Mouse (Mus musculus) forelimb bud, embryonic 11.5 days (tissue): ENCODE data around the gene 4930516K23Rik.

Experiments
- DNase-seq: peaks from one replicate; pipeline ENCODE4 v3.0.0-alpha.2; 2012; ENCODE audit warnings: low read depth, low spot score

Gene 4930516K23Rik

DNA sequence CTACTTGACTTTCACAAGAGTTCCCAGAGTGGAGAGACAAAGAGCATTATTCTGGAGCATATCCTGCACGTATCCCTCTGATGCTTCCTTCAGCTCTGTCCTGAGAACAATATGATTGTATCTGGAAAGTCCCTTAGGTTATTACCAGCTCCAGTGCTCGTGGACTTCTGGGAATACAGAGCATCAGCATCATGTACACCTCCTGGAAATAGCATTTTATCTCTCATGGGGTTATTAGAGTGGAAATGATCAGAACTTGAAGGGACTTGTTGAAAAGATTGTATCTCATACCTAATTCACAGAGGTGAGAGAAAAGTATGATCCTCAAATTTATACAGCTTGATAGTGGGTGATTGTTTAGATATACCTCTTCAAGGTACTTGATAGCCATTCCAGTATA lies at the start of gene 4930516K23Rik:
Gene 4930516K23Rik (minus strand): TSS at position 101 of the 400 bp plus-strand sequence.
- DNase-seq: no peak

DNA sequence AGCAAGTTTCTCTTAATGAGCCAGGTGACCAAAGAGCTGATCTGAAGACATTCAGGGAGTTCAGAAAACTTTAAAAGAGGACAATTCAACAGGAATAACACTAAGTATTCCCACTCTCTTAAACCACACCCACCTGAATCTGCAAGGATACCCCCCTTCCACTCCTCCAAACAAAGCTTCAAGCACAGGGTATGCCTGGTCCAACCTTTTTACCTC lies 43.4 kb upstream of the 4930516K23Rik start, which contains the start of gene Olfr646:
Gene Olfr646 (plus strand): TSS at position 117 of the 216 bp plus-strand sequence.
- DNase-seq: no peak

DNA sequence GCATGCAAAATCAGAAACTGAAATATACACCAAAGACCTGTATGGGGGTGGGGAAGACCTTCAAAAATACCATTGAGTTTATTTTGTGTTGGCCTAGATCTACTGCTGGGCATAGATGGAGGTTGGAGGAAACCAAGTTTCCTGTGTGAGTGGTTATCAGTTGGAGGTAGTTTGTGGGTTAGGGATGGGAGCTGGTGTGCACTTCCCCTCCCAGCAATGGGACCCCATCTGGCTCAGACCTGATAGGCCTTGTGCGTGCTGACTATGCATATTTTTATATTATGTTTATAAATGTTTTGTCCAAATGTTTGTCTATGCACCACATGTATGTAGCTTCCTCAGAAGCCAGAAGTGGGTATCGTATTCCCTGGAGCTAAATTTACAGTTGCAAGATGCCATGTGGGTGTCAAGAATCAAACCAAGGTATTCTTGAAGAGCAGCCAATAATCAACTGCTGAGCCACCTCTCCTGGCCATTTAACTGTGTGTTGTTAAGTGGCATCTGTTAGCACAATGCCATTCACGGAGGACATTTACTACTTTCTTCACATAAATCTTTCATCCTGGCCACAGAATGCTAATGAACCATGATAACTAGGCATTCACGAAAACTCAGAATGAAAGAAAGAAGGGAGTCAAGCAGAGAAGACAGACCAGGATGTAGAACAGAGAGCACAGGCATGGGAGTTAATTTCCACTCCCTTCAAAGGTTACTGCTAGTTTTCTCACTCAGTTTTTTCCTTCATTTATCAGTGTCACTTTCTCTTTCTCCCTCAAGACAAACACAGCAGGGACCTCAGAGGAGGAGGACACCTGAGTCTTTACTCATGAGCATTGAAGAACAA lies 42.9 kb upstream of the 4930516K23Rik start:
- no peak for DNase-seq

DNA sequence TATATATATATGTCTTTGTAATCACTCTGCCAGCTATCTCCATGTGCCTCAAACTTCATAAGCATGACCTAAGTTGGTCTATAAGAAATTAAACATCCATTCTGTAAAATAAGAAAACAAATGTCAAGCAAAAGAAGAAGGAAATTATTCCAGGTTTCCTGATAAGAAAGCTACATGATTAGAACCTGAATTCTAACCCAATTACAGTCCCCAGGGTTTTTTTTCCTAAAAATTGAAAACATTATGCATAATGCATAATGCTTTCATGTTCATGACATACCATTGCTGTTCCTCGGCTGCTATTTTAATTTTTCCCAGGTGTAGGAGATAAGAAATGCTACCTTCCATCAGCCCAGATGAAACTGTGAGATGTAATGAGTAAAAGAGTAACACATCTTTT lies 24.1 kb upstream of the 4930516K23Rik start, which contains the start of gene Olfr645:
Gene Olfr645 (minus strand): TSS at position 101 of the 400 bp plus-strand sequence.
- no peak for DNase-seq

DNA sequence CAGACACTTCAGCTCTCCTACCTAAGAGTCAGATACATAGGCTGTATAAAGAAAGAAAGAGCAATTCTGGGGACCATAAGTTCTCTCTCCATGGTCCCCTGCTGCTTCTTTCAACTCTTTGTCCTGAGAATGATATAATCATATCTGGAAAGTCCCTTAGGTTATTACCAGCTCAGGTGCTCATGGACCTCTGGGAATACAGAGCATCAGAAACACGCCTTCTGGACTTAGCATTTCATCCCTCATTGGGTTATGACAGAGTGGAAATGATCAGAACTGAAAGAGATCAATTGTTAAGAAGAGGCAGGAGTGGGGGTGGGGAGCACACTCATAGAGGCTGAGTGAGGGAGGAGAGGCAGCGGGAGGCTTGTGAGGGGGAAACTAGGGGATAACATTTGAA lies 10.5 kb upstream of the 4930516K23Rik start, which contains the start of gene Olfr644:
Gene Olfr644 (minus strand): TSS at position 101 of the 400 bp plus-strand sequence.
- DNase-seq: no peak

DNA sequence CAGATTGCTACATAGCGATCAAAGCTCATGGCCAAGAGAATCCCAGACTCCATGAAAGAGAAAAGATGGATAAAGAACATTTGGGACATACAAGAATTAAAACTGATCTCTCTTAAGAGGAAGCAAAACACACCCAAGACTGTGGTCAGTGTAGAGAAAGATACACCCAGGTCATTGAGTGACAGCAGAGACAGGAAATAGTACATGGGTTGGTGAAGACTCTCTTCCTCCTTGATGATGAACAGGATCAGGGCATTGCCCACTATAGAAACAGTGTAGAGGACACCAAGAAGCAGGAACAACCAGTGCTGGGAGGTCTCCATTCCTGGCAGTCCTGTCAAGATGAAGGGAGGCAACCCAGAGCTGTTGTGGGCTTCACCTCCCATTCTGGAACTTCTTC lies 2.0 kb downstream of the 4930516K23Rik start:
- DNase-seq: no peak

DNA sequence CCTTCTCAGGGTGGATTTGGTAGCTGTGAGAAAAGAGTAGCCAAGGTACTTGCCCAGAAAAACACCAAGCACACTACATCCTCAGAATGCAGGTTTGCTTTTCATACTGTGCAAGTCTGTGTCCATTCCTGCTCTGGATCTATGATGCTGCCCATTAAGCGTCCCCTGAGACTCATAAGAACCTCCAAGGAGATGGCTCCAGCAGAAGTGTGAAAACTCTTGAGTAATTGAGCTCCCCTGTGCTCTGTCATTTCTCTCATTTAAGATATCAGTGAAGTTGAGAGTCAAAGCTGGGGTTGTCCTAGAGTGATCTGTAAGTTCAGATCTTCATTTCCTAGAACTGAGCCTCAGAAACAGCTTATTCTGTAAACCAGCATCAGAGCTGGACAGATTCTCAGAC lies 8.7 kb downstream of the 4930516K23Rik start, which contains the start of gene Olfr642:
Gene Olfr642 (minus strand): TSS at position 101 of the 400 bp plus-strand sequence.
- no peak for DNase-seq

DNA sequence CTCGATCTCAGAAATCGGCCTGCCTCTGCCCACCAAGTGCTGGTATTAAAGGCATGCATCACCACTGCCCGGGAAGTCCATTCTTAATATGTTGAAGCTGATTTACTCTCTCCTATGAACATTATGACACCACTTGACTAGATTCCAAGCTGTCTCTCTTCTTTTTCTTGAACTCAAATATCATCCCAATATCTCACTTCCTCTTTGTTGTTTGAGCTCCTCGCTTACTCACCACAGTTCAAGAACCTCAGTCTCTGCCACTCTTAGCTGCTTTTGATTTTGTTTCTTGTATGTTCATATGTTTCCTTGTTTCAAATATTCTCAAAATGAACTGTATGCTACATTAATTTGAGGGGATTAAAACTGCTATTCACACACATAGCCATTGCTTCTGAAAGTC lies 10.5 kb downstream of the 4930516K23Rik start:
- no peak for DNase-seq

DNA sequence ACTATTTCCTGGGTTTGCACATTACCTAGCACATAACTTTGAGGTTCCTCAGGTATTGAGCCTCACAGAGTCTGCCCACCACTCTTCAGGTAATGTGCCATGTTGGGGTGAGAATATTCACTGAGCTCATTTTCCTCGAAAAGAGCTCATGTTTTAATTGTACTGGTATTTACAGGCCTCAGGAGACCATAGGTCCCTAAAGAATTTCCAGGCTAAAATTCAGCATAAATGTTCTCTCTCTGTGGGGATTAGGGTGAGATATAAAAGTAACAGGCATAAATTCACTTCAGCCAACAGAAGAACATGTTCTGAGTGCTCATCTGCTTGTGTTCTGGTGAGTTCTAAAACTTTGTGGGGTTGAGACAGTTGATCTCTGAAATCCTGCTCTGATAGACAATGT lies 26.1 kb downstream of the 4930516K23Rik start, which contains the start of gene Olfr641:
Gene Olfr641 (plus strand): TSS at position 301 of the 400 bp plus-strand sequence.
- DNase-seq: no peak

DNA sequence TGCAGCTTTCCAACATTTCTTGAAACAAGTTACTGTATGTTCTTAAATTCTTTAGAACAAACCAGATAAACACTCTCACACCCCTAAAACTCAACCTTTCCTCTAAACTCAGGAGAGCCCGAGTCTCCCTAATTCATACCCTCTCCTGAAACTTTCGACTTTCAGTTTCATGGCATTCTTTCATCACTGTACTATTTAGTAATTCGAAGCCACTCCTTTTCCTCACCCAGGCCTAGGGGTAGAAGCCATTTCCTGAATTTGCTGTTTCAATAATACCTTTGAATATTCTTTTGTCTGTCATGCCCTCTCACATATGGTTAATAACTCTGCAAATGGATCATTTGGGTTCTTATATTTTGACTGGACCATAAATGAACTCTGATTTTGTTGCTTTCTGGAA lies 34.3 kb downstream of the 4930516K23Rik start:
- DNase-seq: no peak

DNA sequence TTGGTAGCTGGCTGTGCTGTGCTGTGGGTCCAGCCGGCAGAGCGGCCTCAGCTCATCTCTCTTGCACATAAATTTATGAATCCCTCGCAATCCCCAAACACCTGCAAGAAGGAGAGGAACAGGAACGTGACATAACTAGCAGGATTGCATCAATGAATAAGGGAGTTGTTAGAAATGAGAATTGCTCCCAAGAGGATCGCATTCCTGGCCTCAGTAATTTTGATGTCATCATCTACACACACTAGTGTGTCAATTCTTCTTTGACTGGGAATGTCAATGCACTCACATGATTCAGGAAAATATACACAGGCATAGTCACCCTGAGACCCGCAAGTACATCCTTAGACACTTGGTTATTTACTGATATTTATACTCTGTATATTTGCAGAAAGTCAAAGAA lies 35.8 kb downstream of the 4930516K23Rik start, which contains the start of gene Olfr640:
Gene Olfr640 (minus strand): TSS at position 101 of the 400 bp plus-strand sequence.
- no peak for DNase-seq

DNA sequence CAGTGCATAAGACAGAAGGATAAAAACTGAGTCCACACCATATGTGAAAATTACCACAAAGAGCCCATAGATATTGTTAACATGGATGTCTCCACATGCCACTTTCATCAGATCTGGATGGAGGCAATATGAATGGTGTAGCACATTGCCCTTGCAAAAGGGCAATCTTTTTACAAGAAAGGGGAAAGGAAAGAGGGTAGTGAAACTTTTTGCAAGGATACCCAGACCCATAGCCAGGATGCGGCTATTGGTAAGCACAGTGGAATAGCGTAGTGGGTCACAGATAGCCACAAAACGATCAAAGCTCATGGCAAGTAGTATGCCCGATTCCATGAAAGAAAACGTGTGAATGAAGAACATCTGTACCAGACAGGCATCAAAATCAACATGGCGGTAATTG lies 39.6 kb downstream of the 4930516K23Rik start:
- no peak for DNase-seq

DNA sequence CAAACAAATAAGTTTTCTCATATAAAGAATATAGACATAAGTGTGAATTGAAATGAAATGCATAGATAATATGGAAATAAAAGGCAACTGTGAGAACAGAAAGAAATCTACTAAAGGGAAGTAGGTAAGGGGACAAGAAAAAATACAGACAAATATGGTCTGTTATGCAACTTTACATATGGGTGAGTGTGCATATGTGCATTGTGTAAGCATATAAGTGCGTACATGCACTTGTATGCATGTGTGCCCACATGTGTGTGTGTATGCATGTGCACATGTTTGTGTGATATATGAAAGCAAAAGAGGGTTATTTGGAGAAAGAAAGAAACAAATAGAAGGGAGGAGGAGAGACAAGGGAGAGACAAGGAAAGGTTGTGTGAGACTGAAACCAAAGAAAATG lies 42.3 kb downstream of the 4930516K23Rik start:
- no peak for DNase-seq

DNA sequence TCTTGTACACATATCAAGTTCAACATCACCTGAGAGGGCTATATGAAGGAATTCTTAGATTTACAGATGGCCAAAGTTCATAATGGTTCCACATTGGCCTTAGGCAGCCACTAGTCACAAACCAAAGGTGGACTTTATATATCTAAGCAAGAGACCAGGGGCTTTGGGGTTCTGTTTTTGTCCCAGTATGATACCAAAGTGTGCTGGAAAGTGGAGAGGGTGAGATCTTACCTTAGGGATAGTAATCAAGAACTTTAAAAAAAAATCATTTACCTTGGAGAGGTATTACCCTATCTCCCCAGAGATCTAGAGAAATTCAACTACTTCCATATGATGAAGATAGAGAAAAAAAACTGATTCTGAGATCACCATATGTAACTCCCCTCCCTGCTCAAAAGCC lies 44.0 kb downstream of the 4930516K23Rik start, which contains the start of gene Olfr639:
Gene Olfr639 (minus strand): TSS at position 101 of the 400 bp plus-strand sequence.
- DNase-seq: no peak
